Mouse (Mus musculus) midbrain, embryonic 11.5 days (tissue): ENCODE data around the gene Dtx1. TPM values are rescaled to one million over a fixed set of nuclear protein-coding genes. Genes with fewer than 3 reads are reported as not detected.

ENCODE experiments used
- ATAC-seq: fragments of 200-750 bp; cut with Nextera tagmentation; 2 replicates; pipeline ENCODE4 v1.8.0; 2017; ENCODE audit warnings: moderate TSS enrichment, moderate library complexity; ENCODE audit not compliant: low FRiP score
- DNase-seq: peaks from one replicate; pipeline ENCODE4 v3.0.0; 2015; ENCODE audit warnings: low spot score; ENCODE audit errors: missing footprints
- H3K27ac ChIP-seq: fragments of 300-500 bp; sonication (generic); 2 replicates; pipeline ENCODE4 v1.5.1; 2014; ENCODE audit warnings: low read depth, low read length
- H3K27me3 ChIP-seq: fragments of 300-500 bp; sonication (generic); 2 replicates; pipeline ENCODE4 v1.6.1; 2014; ENCODE audit warnings: mild to moderate bottlenecking, low read length, moderate library complexity, mixed read lengths; ENCODE audit not compliant: control insufficient read depth, insufficient read depth
- H3K36me3 ChIP-seq: fragments of 300-500 bp; sonication (generic); 2 replicates; pipeline ENCODE4 v1.6.1; 2014; ENCODE audit warnings: mild to moderate bottlenecking, low read length, moderate library complexity, mixed read lengths; ENCODE audit not compliant: control insufficient read depth, insufficient read depth
- H3K4me1 ChIP-seq: fragments of 300-500 bp; sonication (generic); 2 replicates; pipeline ENCODE4 v1.6.1; 2014; ENCODE audit warnings: low read length; ENCODE audit not compliant: control insufficient read depth, insufficient read depth
- H3K4me2 ChIP-seq: fragments of 300-500 bp; sonication (generic); 2 replicates; pipeline ENCODE4 v1.6.1; 2014; ENCODE audit warnings: mild to moderate bottlenecking, moderate library complexity
- H3K4me3 ChIP-seq: fragments of 300-500 bp; sonication (generic); 2 replicates; pipeline ENCODE4 v1.5.1; 2014; ENCODE audit warnings: low read depth, low read length
- H3K9ac ChIP-seq: fragments of 300-500 bp; sonication (generic); 2 replicates; pipeline ENCODE4 v1.6.1; 2014; ENCODE audit warnings: low read length
- H3K9me3 ChIP-seq: fragments of 300-500 bp; sonication (generic); 2 replicates; pipeline ENCODE4 v1.6.1; 2016; ENCODE audit warnings: low read length; ENCODE audit not compliant: control insufficient read depth
- WGBS: fragments of 180-500 bp; shearing (Covaris S2); extraction: QIAGEN DNeasy Blood & Tissue Kit; methylation state at CpG from one replicate; pipeline ENCODE4 v1.1.7; 2014; 5-methylcytosine and 5-hydroxymethylcytosine counted together
- polyA plus RNA-seq: library from polyadenylated mRNA; unstranded; fragments of >200 nt; fragmentation: Nextera tagmentation; extraction: Ambion mirVana; gene quantifications from 2 replicates; pipeline ENCODE4 v1.2.1, GENCODE M21; 2014

Dtx1 gene
- polyA plus RNA-seq, 1 experiment from 2014 or later, result 5.2 TPM

- no peaks in the 10 kb centered on the region for H3K9me3 ChIP-seq
- no peak overlapping the region for H3K27ac ChIP-seq
- DNase-seq, result no peak
- ATAC-seq, result no peak
- no peak overlapping the region for H3K4me3 ChIP-seq
- no peak overlapping the region for H3K9ac ChIP-seq
- H3K36me3 ChIP-seq, result no peaks in the 10 kb centered on the region
- H3K27me3 ChIP-seq, result peaks cover 26% of the 10 kb centered on the region
- WGBS, result 57% methylated on average over 16 of the region's 16 CpGs
- H3K4me1 ChIP-seq, result peaks cover 4% of the 10 kb centered on the region; the same call in 1 of the 2 replicates
- no peak overlapping the region for H3K4me2 ChIP-seq
Measured at GRCm38 (mm10) chr5:120698801-120699391, 12.8 kb downstream of the Dtx1 start.

- H3K4me1 ChIP-seq, result peaks cover 4% of the 10 kb centered on the region; the same call in 1 of the 2 replicates
Measured at GRCm38 (mm10) chr5:120698181-120698580, 13.5 kb downstream of the Dtx1 start.

GRCm38 (mm10) chr5:120696865-120697264 is 14.9 kb downstream of the Dtx1 start:
- WGBS, result 50% methylated on average over 4 of the region's 4 CpGs
- H3K9me3 ChIP-seq, result no peaks in the 10 kb centered on the region
- no peak overlapping the region for H3K27ac ChIP-seq
- DNase-seq (no peak), ATAC-seq (no peak)
- H3K36me3 ChIP-seq, result no peaks in the 10 kb centered on the region
- no peak overlapping the region for H3K4me2 ChIP-seq
- peaks cover 4% of the 10 kb centered on the region; the same call in 1 of the 2 replicates for H3K4me1 ChIP-seq
- peaks cover 34% of the 10 kb centered on the region for H3K27me3 ChIP-seq
- no peak overlapping the region for H3K4me3 ChIP-seq
- no peak overlapping the region for H3K9ac ChIP-seq

More at GRCm38 (mm10) chr5:120698181-120698580, 13.5 kb downstream of the Dtx1 start:
- WGBS, result 71% methylated on average over 3 of the region's 3 CpGs
- H3K4me2 ChIP-seq, result no peak overlapping the region
- no peaks in the 10 kb centered on the region for H3K9me3 ChIP-seq
- no peak overlapping the region for H3K9ac ChIP-seq
- H3K27me3 ChIP-seq, result peaks cover 31% of the 10 kb centered on the region
- no peak overlapping the region for H3K27ac ChIP-seq
- ATAC-seq (no peak), DNase-seq (no peak)
- no peaks in the 10 kb centered on the region for H3K36me3 ChIP-seq
- H3K4me3 ChIP-seq, result no peak overlapping the region

GRCm38 (mm10) chr5:120696057-120696743 is 15.5 kb downstream of the Dtx1 start:
- H3K27me3 ChIP-seq, result peaks cover 34% of the 10 kb centered on the region

GRCm38 (mm10) chr5:120694695-120695074 is 17.0 kb downstream of the Dtx1 start:
- Histone ChIP-seq H3K4me3 (peak overlapping the region; percentile 17; the same call in 1 of the 2 replicates), H3K4me1 (peaks cover 4% of the 10 kb centered on the region; the same call in 1 of the 2 replicates), H3K9me3 (no peaks in the 10 kb centered on the region), H3K4me2 (peak overlapping the region; percentile 34), H3K36me3 (no peaks in the 10 kb centered on the region), H3K27ac (no peak overlapping the region), H3K9ac (no peak overlapping the region), H3K27me3 (peaks cover 34% of the 10 kb centered on the region)
- ATAC-seq (0 out of 2 replicates have a peak, but pooled peaks have one; percentile 26), DNase-seq (no peak)
- WGBS, result 2% methylated on average over 41 of the region's 41 CpGs

More at GRCm38 (mm10) chr5:120696057-120696743, 15.5 kb downstream of the Dtx1 start:
- H3K4me2 ChIP-seq, result no peak overlapping the region
- no peak overlapping the region for H3K9ac ChIP-seq
- no peak overlapping the region for H3K27ac ChIP-seq
- DNase-seq, result no peak
- H3K9me3 ChIP-seq, result no peaks in the 10 kb centered on the region
- ATAC-seq, result no peak
- no peaks in the 10 kb centered on the region for H3K36me3 ChIP-seq
- WGBS, result 76% methylated on average over 16 of the region's 16 CpGs
- H3K4me3 ChIP-seq, result no peak overlapping the region
- peaks cover 4% of the 10 kb centered on the region; the same call in 1 of the 2 replicates for H3K4me1 ChIP-seq

- peaks cover 34% of the 10 kb centered on the region for H3K27me3 ChIP-seq
- peak overlapping the region; percentile 34 for H3K4me2 ChIP-seq
- H3K36me3 ChIP-seq, result no peaks in the 10 kb centered on the region
- no peak for DNase-seq
- H3K9ac ChIP-seq, result no peak overlapping the region
- H3K4me1 ChIP-seq, result peaks cover 4% of the 10 kb centered on the region; the same call in 1 of the 2 replicates
- no peaks in the 10 kb centered on the region for H3K9me3 ChIP-seq
- H3K4me3 ChIP-seq, result peak overlapping the region; percentile 17; the same call in 1 of the 2 replicates
- no peak overlapping the region for H3K27ac ChIP-seq
- ATAC-seq, result no peak
- WGBS, result 12% methylated on average over 38 of the region's 38 CpGs
Measured at GRCm38 (mm10) chr5:120693931-120694694, 17.6 kb downstream of the Dtx1 start.

GRCm38 (mm10) chr5:120692034-120692433 is 19.7 kb downstream of the Dtx1 start:
- DNase-seq, result no peak
- no peak overlapping the region for H3K9ac ChIP-seq
- H3K4me2 ChIP-seq, result no peak overlapping the region
- peaks cover 34% of the 10 kb centered on the region for H3K27me3 ChIP-seq
- no peak overlapping the region for H3K27ac ChIP-seq
- no peaks in the 10 kb centered on the region for H3K36me3 ChIP-seq
- H3K4me3 ChIP-seq, result no peak overlapping the region
- H3K4me1 ChIP-seq, result peaks cover 4% of the 10 kb centered on the region; the same call in 1 of the 2 replicates
- whole genome bisulfite sequencing, result 80% methylated on average over 19 of the region's 19 CpGs
- no peaks in the 10 kb centered on the region for H3K9me3 ChIP-seq
- ATAC-seq, result no peak

GRCm38 (mm10) chr5:120690417-120690816 is 21.3 kb downstream of the Dtx1 start:
- Histone ChIP-seq H3K9me3 (no peaks in the 10 kb centered on the region), H3K27me3 (peaks cover 23% of the 10 kb centered on the region), H3K4me2 (no peak overlapping the region), H3K4me3 (no peak overlapping the region), H3K36me3 (no peaks in the 10 kb centered on the region), H3K9ac (no peak overlapping the region), H3K27ac (no peak overlapping the region), H3K4me1 (peaks cover 4% of the 10 kb centered on the region; the same call in 1 of the 2 replicates)
- no peak for ATAC-seq
- WGBS, result 67% methylated on average over 4 of the region's 4 CpGs
- no peak for DNase-seq
